Mouse (Mus musculus) Patski (cell line): Measurements from ENCODE around the gene Mrpl38. TPM values are rescaled to one million over a fixed set of nuclear protein-coding genes. Genes with fewer than 3 reads are reported as not detected.

Experiments
- ATAC-seq: fragments of 100-300 bp; one replicate; pipeline ENCODE4 v1.8.0; 2021
- CTCF ChIA-PET: fragments of 350-600 bp; sonication (Branson Sonifier 250); formaldehyde crosslinking; loops from one replicate; lab custom pipeline; 2022; ENCODE audit warnings: inconsistent platforms; lab: Charles Lee
- POLR2A ChIA-PET: fragments of 350-600 bp; sonication (Branson Sonifier 250); formaldehyde crosslinking; loops from one replicate; lab custom pipeline; 2022; ENCODE audit warnings: antibody characterized with exemption, inconsistent platforms; lab: Charles Lee
- DNase-seq: peaks from one replicate; pipeline ENCODE4 v3.0.0-alpha.2; 2011; ENCODE audit warnings: low read depth, low spot score
- H3K27me3 ChIP-seq: fragments of 371-371 bp; one replicate; pipeline ENCODE4 v1.5.1; 2021
- CTCF ChIP-seq: fragments of 100-300 bp; IDR thresholded peaks from one replicate; pipeline ENCODE4 v1.5.1; 2021
- in situ Hi-C: fragments of 300-500 bp; cut with MboI; formaldehyde crosslinking; loops from 3 replicates; pipeline ENCODE4 v1.11.1; 2018; ENCODE audit warnings: low pct_unique_long_range_greater_than_20kb, mixed read lengths
- polyA plus RNA-seq: library from polyadenylated mRNA; unstranded; gene quantifications from one replicate; pipeline ENCODE4 v1.2.3, GENCODE M21; 2021

Mrpl38 gene
- polyA plus RNA-seq, 1 experiment from 2014 or later, result 89.7 TPM

DNA sequence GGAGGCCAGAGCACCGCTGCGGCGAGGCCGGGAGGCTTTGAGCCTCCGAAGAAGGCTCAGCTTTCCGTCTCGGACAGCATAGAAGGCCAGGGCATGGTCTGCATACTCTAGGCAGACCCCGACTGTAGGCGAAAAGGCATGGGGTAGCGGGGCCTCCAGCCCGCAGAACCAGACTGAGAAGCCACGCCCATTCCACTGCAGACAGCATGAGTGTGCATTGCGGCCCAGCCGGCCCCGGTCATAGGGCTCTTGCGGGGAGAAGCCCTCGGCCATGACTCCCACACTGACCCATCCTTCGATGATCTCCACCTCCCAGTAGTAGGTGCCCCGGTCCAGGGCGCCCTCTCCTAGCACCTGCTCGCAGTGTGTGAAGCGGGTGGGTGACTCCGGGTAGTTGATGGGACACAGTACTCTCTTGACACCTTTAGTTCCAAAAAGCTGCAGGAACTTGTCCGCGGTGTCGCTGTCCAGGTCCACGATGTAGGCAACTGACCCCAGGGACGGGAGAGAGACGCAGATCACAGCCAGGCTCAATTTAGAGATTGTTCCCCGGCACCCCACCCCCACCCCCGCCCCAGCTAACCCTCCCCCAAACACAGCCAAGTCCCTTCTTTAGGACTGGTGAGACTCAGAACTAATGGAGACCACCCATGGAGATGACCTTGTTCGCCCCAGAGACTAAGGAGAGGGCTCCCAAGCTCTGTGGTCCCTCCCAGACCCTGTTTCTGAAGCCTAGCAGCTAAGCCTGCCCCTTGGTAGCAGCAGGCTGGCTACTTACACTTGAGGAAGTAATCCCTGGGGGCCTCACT is 32.3 kb downstream of the Mrpl38 start:
- no peak for TF ChIP-seq CTCF
- no peaks in the 10 kb centered on the region for H3K27me3 ChIP-seq
- ChIA-PET CTCF (interaction anchor here (1.5 to 2.0 kb wide), 2 partner anchors 8 to 15 kb away, joined by 4 to 8 read pairs; no protein-coding TSS in a partner anchor), POLR2A (interaction anchor here (2.4 kb wide), 1 partner anchor 8 kb away, joined by 13 read pairs; no protein-coding TSS in a partner anchor)
- no peak for DNase-seq
- in situ Hi-C loops, result no loop called here
- no peak for ATAC-seq

GRCm38 (mm10) chr11:116105065-116105464 is 33.6 kb downstream of the Mrpl38 start:
- POLR2A ChIA-PET, result interaction anchor here (0.5 to 1.4 kb wide), 4 partner anchors 17 to 120 kb away, joined by 3 to 6 read pairs (median 4); no protein-coding TSS in a partner anchor
- in situ Hi-C loops, result no loop called here
- TF ChIP-seq CTCF, result no peak

DNA sequence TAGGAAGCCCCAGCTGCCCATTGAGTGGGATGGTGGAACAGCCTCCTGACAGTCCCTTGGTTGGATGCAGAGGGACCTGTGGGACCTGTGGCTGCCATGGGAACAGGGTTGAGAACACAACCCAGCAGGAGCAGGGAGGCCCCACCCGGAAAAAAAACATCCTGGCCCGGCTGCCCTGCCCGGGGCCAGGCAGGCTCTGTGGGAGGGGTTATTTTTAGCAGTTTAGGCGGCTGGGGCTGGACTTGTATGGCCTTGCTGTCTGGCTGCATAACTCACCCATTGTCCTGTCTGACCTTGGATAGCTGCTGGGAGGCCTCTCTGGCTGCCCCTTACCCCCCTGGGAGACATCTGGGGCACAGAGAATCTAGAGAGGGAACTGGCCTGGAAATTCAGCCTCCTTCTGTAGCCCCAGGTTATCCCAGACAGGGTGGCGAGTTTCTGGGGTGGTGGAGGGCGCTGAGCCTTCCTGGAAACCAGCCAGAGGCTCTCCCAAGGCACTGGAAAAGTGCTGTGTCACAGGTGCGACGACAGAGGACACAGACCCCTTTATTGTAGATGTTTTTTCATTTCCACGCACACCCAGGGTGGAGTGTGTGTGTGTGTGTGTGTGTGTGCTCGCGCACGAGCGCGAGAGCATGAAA is 34.5 kb downstream of the Mrpl38 start:
- ATAC-seq (peak; percentile 44), DNase-seq (no peak)
- POLR2A ChIA-PET, result interaction anchor here (1.1 to 1.4 kb wide), 2 partner anchors 16 to 26 kb away, joined by 3 to 6 read pairs; no protein-coding TSS in a partner anchor
- in situ Hi-C loops, result no loop called here
- no peak for TF ChIP-seq CTCF
- no peaks in the 10 kb centered on the region for H3K27me3 ChIP-seq
- CTCF ChIA-PET, result interaction anchor here (1.0 kb wide), 2 partner anchors 12 to 14 kb away, joined by 3 read pairs; no protein-coding TSS in a partner anchor

More at GRCm38 (mm10) chr11:116105065-116105464, 33.6 kb downstream of the Mrpl38 start:
- ATAC-seq, result no peak
- no peaks in the 10 kb centered on the region for H3K27me3 ChIP-seq
- CTCF ChIA-PET, result interaction anchor here (1.0 to 1.5 kb wide), 2 partner anchors 13 to 14 kb away, joined by 3 to 4 read pairs; no protein-coding TSS in a partner anchor
- DNase-seq, result no peak

DNA sequence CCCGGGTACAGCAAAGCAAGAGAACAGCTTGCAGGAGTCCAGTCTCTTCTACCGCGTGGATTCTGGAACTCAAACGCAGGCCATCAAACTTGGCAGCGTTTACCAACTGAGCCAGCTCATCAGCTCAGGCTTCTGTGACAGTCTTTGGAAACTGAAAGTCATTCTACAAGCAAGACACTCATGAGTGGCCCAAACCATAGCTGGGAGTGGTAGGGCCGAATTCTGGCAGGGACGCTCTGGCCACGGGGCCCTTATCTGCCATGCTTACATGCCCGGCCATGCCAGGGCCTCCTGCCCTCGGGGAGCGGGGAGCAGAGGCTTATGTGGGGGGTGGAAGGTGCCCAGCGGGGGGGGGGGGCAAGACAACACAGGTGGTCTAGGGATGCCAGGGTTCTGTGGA is 35.1 kb downstream of the Mrpl38 start:
- in situ Hi-C loops, result no loop called here
- H3K27me3 ChIP-seq, result no peaks in the 10 kb centered on the region
- ATAC-seq (no peak), DNase-seq (no peak)
- CTCF ChIA-PET, result interaction anchor here (1.0 kb wide), 1 partner anchor 12 kb away, joined by 3 read pairs; no protein-coding TSS in a partner anchor
- POLR2A ChIA-PET, result no interaction called here
- TF ChIP-seq CTCF, result no peak

- no peak for TF ChIP-seq CTCF
- no peaks in the 10 kb centered on the region for H3K27me3 ChIP-seq
- in situ Hi-C loops, result no loop called here
- ATAC-seq (no peak), DNase-seq (no peak)
- POLR2A ChIA-PET, result interaction anchor here (0.7 to 0.8 kb wide), 4 partner anchors 15 to 491 kb away, joined by 3 to 4 read pairs (median 3); no protein-coding TSS in a partner anchor
- CTCF ChIA-PET, result interaction anchor here (1.2 to 2.0 kb wide), 3 partner anchors 9 to 33 kb away, joined by 3 to 7 read pairs (median 4); partner anchors contain the start of gene Trim65
These were observed 36.2 kb downstream of the Mrpl38 start for GRCm38 (mm10) chr11:116102472-116102871.

DNA sequence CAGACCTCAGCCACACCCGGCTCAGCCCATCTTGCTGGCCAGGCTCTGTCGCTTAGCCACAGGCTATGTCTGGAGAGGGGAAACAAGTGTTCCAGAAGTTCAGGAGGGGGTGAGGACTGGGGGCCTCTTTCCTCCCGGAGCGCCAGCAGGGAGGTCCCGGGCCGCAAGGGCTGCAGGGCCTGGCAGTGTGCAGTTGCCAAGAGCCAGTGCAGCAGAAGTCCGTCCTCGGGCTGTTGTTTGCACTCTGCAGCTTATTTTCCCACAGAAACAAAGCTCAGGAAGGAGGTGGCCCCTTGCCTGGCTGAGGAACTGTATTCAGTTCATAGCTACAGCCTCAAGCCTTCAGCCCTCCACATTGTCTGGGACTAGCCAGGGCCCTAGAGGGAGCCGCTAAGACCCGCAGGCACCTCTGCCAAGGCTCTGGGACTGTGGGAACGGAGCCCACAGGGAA is 36.7 kb downstream of the Mrpl38 start:
- CTCF ChIA-PET, result interaction anchor here (0.8 to 2.0 kb wide), 4 partner anchors 8 to 33 kb away, joined by 3 to 7 read pairs (median 4); partner anchors contain the start of gene Trim65
- no peaks in the 10 kb centered on the region for H3K27me3 ChIP-seq
- POLR2A ChIA-PET, result interaction anchor here (0.7 to 1.4 kb wide), 4 partner anchors 15 to 490 kb away, joined by 3 read pairs; no protein-coding TSS in a partner anchor
- no peak for DNase-seq
- ATAC-seq, result no peak
- TF ChIP-seq CTCF, result no peak
- in situ Hi-C loops, result no loop called here

GRCm38 (mm10) chr11:116100839-116101238 is 37.8 kb downstream of the Mrpl38 start:
- ChIA-PET POLR2A (interaction anchor here (1.4 to 2.2 kb wide), 2 partner anchors 8 to 21 kb away, joined by 3 to 12 read pairs; no protein-coding TSS in a partner anchor), CTCF (interaction anchor here (0.8 to 1.0 kb wide), 3 partner anchors 17 to 30 kb away, joined by 3 read pairs; partner anchors contain the start of gene Trim65)
- ATAC-seq (no peak), DNase-seq (no peak)
- in situ Hi-C loops, result no loop called here
- no peaks in the 10 kb centered on the region for H3K27me3 ChIP-seq
- TF ChIP-seq CTCF, result no peak

DNA sequence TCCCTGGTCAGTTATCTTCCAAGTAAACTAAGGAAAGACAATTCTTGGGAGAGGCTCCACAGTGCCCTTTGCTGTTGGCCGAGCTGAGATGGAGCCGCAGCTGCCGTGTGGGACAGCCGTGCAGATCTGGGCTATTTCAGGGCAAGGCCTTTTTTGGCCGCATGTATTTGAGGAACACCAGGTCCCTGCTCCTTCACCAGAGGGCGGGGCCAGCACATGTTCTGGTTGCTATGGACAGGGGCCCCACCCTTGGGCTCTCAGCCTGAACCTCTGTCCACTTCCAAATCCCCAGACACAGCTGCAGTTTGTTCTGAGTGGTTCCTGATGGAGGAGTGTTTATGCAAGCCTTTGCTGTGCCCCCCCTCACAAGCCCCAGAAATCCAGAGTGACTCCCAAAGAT is 38.3 kb downstream of the Mrpl38 start:
- DNase-seq (no peak), ATAC-seq (no peak)
- ChIA-PET POLR2A (interaction anchor here (2.2 kb wide), 1 partner anchor 9 kb away, joined by 12 read pairs; no protein-coding TSS in a partner anchor), CTCF (interaction anchor here (1.0 to 1.9 kb wide), 2 partner anchors 29 to 30 kb away, joined by 3 to 5 read pairs; partner anchors contain the start of gene Trim65)
- TF ChIP-seq CTCF, result no peak
- no peaks in the 10 kb centered on the region for H3K27me3 ChIP-seq
- in situ Hi-C loops, result no loop called here

DNA sequence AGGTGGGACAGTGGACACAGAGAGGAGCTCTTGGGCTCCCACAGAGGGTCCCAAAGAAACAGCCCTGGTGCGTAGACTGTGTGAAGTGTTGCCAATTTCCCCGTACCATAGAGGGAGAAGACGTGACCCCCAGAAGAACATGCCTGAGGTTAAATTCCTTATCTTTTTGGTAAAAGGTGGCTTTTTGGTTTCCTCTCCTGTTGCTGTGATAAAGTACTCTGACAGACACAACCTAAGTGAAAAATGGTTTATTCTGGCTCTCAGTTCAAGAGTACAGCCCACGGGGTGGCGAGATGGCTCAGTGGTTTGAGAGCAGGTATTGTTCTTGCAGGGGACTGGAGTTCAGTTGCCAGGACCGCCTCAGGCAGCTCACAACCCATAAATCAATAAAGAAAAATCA is 39.2 kb downstream of the Mrpl38 start:
- DNase-seq, result no peak
- POLR2A ChIA-PET, result interaction anchor here (0.7 to 2.2 kb wide), 4 partner anchors 9 to 608 kb away, joined by 3 to 12 read pairs (median 5); partner anchors contain the start of gene Trim65
- in situ Hi-C loops, result no loop called here
- no peak for TF ChIP-seq CTCF
- H3K27me3 ChIP-seq, result no peaks in the 10 kb centered on the region
- CTCF ChIA-PET, result interaction anchor here (1.9 to 2.5 kb wide), 2 partner anchors 8 to 30 kb away, joined by 5 to 8 read pairs; no protein-coding TSS in a partner anchor
- no peak for ATAC-seq
